Mouse (Mus musculus): ENCODE data around the gene Arpc3. TPM values are rescaled to one million over a fixed set of nuclear protein-coding genes. Genes with fewer than 3 reads are reported as not detected.

Gene Arpc3
- polyA plus RNA-seq, 1 experiment = 26.9 TPM

DNA sequence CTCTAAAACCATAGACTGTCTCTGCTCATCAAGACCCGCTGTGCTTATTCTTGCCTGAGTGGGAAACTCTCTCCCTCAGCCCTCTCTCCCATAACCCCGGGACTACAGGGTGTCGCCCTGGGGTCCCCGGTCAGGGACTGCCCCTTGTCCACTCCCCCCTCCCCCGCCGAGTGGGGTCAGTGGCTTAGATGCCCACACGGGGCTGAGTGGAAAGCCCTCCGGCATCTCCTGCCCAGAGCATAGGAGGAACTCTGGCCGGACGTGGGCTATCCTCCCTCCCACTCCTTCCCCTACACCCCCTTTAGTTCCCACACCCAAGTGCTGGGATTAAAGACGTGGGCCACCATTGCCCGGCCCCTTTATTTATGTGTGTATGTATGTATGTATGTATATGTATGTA, 23.8 kb downstream of the Arpc3 start:
- TF ChIP-seq GATA1 (IDR thresholded peaks at IDR 0.05; ENCODE audit: low read length) = no peak

DNA sequence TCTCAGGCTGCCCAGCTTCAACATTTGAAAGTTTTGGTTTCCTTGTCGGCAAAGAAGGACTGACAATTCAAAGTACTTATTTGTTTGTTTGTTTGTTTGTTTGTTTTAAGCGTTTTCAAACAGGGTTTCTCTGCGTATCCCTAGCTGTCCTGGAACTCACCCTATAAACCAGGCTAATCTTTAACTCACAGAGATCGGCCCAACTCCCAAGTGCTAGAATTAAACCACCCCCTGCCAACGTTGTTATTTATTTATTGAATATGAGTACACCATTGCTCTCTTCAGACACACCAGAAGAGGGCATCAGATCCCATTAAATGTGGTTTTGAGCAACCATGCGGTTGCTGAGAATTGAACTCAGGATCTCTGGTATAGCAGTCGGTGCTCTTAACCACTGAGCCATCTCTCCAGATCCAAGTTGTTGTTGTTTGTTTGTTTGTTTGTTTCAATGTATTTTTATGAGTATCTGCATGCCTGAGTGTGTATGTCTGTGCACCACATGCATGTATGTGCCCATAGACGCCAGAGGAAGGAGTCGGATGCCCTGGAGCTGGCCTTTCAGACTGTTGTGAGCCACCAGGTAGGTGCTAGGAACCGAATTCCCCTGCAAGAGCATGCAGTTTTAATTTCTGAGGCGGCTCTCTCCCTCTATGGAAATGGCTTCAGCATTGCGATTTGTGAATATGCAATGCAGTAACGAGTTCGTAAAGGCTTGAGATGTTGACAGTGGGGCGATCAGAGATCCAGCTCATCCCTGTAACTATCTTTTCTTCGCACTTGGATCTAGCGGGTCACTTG, 29.8 kb downstream of the Arpc3 start, which contains the start of gene Anapc7:
Gene Anapc7, plus strand, starts transcription at position 423 of the 798 bp plus-strand sequence.
- no peak for TF ChIP-seq GATA1 (IDR thresholded peaks at IDR 0.05; ENCODE audit: low read length)

- TF ChIP-seq GATA1 (IDR thresholded peaks at IDR 0.05; ENCODE audit: low read length) = no peak
Observed at GRCm38 (mm10) chr5:122422071-122422964, 30.6 kb downstream of the Arpc3 start.

DNA sequence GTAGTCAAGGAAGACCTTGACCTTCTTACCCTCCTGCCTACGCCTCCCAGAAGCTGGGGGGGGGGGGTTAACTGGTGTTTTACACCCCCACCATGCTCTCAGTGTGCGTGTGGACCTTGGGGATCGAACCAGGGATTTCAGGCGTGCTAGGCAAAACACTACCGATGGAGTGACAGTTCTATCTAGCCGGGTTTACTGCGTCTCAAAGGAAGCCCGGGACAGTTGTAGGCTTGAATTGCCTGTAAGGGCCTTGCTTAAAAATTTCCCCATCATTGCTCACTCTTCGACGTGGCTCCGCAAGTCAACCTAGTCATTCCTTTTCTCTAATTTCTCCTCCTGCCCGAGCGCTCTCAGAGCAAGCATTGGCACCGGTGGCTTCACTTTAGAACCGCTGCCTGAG, 31.4 kb downstream of the Arpc3 start:
- no peak for TF ChIP-seq GATA1 (IDR thresholded peaks at IDR 0.05; ENCODE audit: low read length)

DNA sequence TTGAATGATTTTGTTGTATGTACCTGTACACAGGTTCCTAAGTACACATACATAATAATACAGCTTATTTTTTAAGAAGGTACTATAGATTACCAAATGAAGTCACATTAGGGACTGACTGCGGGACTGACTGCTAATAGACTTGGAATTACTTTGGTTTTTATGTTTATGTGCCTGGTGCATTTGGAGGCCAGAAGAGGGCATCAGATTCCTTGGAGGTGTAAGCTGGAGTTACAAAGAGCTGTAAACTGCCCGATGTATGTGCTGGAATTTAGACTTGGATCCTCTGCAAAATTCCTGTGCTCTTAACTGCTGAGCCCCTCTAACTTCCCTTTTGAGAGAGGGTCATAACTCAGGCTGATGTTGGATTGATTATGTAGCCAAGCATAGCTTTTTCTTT, 33.9 kb downstream of the Arpc3 start:
- no peak for TF ChIP-seq GATA1 (IDR thresholded peaks at IDR 0.05; ENCODE audit: low read length)

DNA sequence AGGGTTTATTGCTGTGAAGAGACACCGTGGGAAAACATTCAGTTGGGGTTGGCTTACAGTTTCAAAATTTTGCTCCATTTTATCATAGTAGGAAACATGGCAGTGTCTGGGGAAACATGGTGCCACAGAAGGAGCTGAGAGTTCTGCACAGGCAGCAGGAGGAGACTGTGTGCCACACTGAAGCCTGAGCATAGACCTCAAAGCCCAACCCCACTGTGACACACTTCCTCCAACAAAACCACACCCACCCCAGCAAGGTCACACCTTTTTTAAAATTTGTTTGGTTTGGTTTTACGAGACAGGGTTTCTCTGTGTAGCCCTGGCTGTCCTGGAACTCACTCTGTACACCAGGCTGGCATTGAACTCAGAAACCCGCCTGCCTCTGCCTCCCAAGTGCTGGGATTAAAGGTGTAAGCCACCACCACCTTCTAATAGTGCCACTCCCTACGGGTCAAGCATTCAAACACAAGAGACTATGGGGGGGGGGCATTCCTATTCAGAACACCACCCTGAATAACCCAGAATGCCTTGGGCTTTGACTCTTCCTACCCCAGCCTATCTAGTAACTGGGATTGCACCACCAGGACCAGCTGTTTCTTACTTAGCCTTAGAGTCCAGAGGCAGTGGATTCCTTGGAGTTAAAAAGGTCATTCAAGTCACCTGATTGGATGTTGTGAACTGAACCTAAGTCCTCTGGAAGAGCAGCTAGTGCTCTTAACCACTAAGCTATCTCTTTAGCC, 38.5 kb downstream of the Arpc3 start:
- TF ChIP-seq GATA1 (IDR thresholded peaks at IDR 0.05; ENCODE audit: low read length) = no peak

DNA sequence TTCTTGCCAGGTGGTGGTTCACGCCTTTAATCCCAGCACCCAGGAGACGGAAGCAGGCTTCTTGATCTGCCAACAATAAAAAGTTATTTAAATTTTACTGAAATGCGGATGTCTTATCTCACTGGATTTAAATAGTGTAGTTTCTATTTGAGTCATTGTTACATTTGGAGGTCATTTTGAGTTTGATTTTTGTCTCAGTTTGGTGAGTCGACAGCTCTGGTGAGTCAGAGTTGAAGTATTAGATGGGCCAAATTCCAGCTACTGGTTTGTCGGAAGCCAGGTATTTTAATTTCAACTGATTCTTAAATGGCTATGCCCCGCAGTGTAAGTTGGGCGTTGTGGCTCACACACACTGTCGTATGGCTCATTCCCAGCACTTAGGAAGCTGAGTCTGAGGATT, 39.5 kb downstream of the Arpc3 start:
- no peak for TF ChIP-seq GATA1 (IDR thresholded peaks at IDR 0.05; ENCODE audit: low read length)

DNA sequence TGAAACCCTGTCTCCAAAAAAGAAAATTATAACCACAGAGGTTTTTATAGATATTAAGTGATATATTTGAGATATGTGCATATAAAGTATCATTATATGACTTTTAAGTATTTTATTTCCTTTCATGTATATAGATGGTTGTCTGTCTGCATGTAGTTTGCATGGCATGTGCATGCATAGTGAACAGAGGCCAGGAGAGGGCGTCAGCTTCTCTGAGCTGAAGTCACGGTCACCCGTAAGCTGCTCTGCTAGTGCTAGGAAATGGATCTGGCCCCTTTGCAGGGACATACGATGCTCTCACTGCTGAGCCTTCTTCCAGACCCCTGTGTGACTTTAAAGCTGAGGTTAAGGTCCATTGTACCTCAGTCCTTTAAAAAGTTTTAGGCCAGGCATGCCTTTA, 42.9 kb downstream of the Arpc3 start:
- TF ChIP-seq GATA1 (IDR thresholded peaks at IDR 0.05; ENCODE audit: low read length) = no peak

GRCm38 (mm10) chr5:122439400-122440094, 47.9 kb downstream of the Arpc3 start:
- no peak for TF ChIP-seq GATA1 (IDR thresholded peaks at IDR 0.05; ENCODE audit: low read length)

GRCm38 (mm10) chr5:122440095-122440630, 48.5 kb downstream of the Arpc3 start:
- no peak for TF ChIP-seq GATA1 (IDR thresholded peaks at IDR 0.05; ENCODE audit: low read length)

- TF ChIP-seq GATA1 (IDR thresholded peaks at IDR 0.05; ENCODE audit: low read length) = no peak
Observed at GRCm38 (mm10) chr5:122444492-122444891, 52.8 kb downstream of the Arpc3 start.

GRCm38 (mm10) chr5:122445051-122445610, 53.5 kb downstream of the Arpc3 start:
- no peak for TF ChIP-seq GATA1 (IDR thresholded peaks at IDR 0.05; ENCODE audit: low read length)

DNA sequence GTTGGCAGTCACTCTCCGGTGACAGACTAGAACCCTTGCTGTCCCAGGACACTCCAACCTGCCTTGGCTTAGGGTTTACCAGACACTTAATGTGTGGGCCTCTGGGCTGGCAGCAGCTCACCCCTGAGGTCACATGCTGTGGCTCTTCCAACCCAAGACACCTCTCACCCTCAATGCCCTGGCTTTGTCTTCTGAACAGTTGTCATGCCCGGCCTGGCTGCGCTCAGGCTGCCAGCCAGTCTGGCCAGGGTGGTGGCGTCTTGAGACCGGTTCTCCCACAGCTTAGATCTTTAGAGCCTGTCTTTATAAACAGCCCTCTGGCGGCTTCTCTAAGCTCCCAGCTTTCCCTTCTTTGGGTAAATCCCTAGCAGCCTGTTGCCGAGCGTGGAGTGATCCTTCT, 56.2 kb downstream of the Arpc3 start:
- no peak for TF ChIP-seq GATA1 (IDR thresholded peaks at IDR 0.05; ENCODE audit: low read length)

DNA sequence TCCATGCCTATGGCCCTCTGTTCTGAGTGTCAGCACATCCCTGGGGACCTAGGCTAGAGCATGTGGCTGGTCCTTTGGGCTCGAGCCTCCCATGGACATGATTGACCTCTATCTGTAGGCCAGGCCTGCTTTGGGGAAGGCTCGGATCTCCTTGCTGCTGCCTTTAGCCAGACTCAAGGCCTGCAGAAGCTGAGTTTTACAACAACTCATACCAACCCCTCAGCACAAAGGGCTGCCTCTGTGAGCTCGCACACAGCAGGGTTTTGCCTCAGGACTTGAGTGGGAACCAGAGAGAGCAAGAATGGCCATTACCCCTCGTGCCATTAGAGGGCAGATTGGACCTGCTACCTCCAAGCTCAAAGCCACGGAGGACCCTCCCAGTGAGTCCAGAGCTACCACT, 57.2 kb downstream of the Arpc3 start:
- TF ChIP-seq GATA1 (IDR thresholded peaks at IDR 0.05; ENCODE audit: low read length) = no peak

DNA sequence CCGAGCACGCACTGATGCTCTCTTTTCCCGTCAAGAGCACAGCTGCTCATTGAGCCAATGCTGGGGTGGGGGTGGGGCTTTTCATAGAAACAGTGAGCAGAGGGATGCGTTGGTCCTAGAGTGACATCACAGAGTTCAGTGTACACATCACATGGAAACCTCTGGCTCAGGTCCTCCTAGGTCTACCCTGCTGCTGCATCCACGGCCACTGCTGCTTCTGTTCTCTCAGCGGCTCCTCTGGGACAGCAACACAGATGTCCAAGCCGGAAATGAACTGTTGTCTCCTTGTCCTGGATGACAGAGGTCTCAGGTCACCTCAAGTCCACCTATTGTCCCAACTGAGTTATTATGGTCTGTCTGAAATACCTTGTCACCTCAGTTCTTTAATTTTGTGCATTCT, 58.3 kb downstream of the Arpc3 start:
- TF ChIP-seq GATA1 (IDR thresholded peaks at IDR 0.05; ENCODE audit: low read length) = no peak

All from G1E-ER4 (cell line).